Mouse (Mus musculus) limb, embryonic 10.5 days (tissue): ENCODE results near the gene Adss. TPM values are rescaled to one million over a fixed set of nuclear protein-coding genes. Genes with fewer than 3 reads are reported as not detected.
"Not testable (repeated sequence)": the region's sequence is repeated elsewhere in the genome, so short reads cannot be mapped to it uniquely, and the experiment has no call there.

Source experiments
- DNase-seq: peaks from one replicate; pipeline ENCODE4 v3.0.0-alpha.2; 2017; ENCODE audit warnings: low spot score
- H3K27ac ChIP-seq: fragments of 300-500 bp; sonication (generic); 2 replicates; pipeline ENCODE4 v1.5.1; 2016; ENCODE audit warnings: mild to moderate bottlenecking
- H3K27me3 ChIP-seq: fragments of 300-500 bp; sonication (generic); 2 replicates; pipeline ENCODE4 v1.6.1; 2016; ENCODE audit warnings: low read depth, mild to moderate bottlenecking; ENCODE audit not compliant: poor library complexity, severe bottlenecking
- H3K36me3 ChIP-seq: fragments of 300-500 bp; sonication (generic); 2 replicates; pipeline ENCODE4 v1.6.1; 2016; ENCODE audit warnings: mild to moderate bottlenecking, moderate library complexity
- H3K4me1 ChIP-seq: fragments of 300-500 bp; sonication (generic); 2 replicates; pipeline ENCODE4 v1.6.1; 2016
- H3K4me3 ChIP-seq: fragments of 300-500 bp; sonication (generic); 2 replicates; pipeline ENCODE4 v1.5.1; 2016; ENCODE audit warnings: mild to moderate bottlenecking, moderate library complexity
- H3K9me3 ChIP-seq: fragments of 300-500 bp; sonication (generic); replicated peaks from 2 replicates; pipeline ENCODE4 v1.6.1; 2016; ENCODE audit warnings: mild to moderate bottlenecking
- WGBS: fragments of 180-500 bp; shearing (Covaris S2); methylation state at CpG from one replicate; pipeline ENCODE4 v1.1.7; 2016; 5-methylcytosine and 5-hydroxymethylcytosine counted together
- polyA plus RNA-seq: library from polyadenylated mRNA; unstranded; fragments of >200 nt; fragmentation: Nextera tagmentation; extraction: Ambion mirVana; gene quantifications from 2 replicates; pipeline ENCODE4 v1.2.1, GENCODE M21; 2016

Adss gene
- 62.2 and 64.2 TPM in 2 replicates for polyA plus RNA-seq

GRCm38 (mm10) chr1:177796193-177796939 is at the start of gene Adss:
Gene Adss, minus strand, starts transcription at chr1:177796511.
- under 1% methylated on average over 63 of the region's 64 CpGs for whole genome bisulfite sequencing
- peaks cover 15% of the 10 kb centered on the region for H3K4me1 ChIP-seq
- H3K4me3 ChIP-seq: peak within 1 kb of the TSS; percentile 75
- peak within 1 kb of the TSS; percentile 95 for H3K27ac ChIP-seq
- no peaks in the 10 kb centered on the region for H3K9me3 ChIP-seq
- H3K36me3 ChIP-seq: no peaks in the 10 kb centered on the region
- no peaks in the 10 kb centered on the region for H3K27me3 ChIP-seq
- DNase-seq: peak; percentile 97

- DNase-seq, H3K36me3 ChIP-seq, H3K27me3 ChIP-seq, H3K9me3 ChIP-seq, H3K27ac ChIP-seq, H3K4me3 ChIP-seq, H3K4me1 ChIP-seq: not testable (repeated sequence)
- WGBS: 43% methylated on average over 3 of the region's 3 CpGs
These were observed 49.5 kb upstream of the Adss start for GRCm38 (mm10) chr1:177845812-177846211.

- not testable (repeated sequence) for DNase-seq, H3K4me1 ChIP-seq
These were observed 31.5 kb upstream of the Adss start for GRCm38 (mm10) chr1:177827776-177828175.

GRCm38 (mm10) chr1:177806772-177807171 is 10.5 kb upstream of the Adss start:
- not testable (repeated sequence) for H3K4me1 ChIP-seq, H3K4me3 ChIP-seq, H3K9me3 ChIP-seq, H3K36me3 ChIP-seq, H3K27me3 ChIP-seq, H3K27ac ChIP-seq
- 33% methylated on average over 1 of the region's 1 CpGs for WGBS
- DNase-seq: peak; percentile 40

More at GRCm38 (mm10) chr1:177827776-177828175, 31.5 kb upstream of the Adss start:
- not testable (repeated sequence) for H3K36me3 ChIP-seq, H3K27ac ChIP-seq, H3K9me3 ChIP-seq, H3K4me3 ChIP-seq, H3K27me3 ChIP-seq
- 83% methylated on average over 4 of the region's 4 CpGs for WGBS

GRCm38 (mm10) chr1:177803511-177803910 is 7.2 kb upstream of the Adss start:
- Histone ChIP-seq H3K27ac (no peak overlapping the region), H3K27me3 (no peaks in the 10 kb centered on the region), H3K36me3 (no peaks in the 10 kb centered on the region), H3K4me3 (no peak overlapping the region), H3K4me1 (no peaks in the 10 kb centered on the region), H3K9me3 (no peaks in the 10 kb centered on the region)
- DNase-seq: no peak
- WGBS: 91% methylated on average over 2 of the region's 2 CpGs

DNA sequence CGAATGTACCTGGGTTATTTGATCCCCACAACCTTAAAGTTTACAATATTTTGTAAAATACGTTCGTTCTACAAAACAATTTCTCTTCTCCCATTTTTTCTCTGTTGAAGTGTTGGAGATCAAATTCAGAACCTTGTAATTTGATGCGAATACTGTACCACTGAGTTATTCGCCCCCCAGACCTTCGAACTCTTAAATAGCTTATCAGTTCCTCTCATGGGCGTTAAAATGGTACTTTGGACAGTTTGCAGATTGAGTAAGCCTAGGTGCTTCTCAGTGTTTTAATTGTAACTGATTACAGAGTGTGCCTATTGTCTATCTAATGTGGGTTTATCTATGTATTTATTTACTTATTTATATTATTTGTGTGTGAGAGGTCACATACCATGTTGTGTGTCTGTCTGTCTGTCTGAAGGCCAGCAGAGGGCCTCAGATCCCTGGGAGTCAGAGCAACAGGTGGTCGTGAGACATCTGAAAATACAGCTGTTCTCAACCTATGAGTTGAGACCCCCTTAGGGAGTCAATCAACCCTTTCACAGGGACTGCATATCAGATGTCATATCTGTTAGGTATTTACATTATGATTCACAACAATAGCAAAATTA is 942 bp upstream of the Adss start:
- no peaks in the 10 kb centered on the region for H3K9me3 ChIP-seq
- no peaks in the 10 kb centered on the region for H3K36me3 ChIP-seq
- DNase-seq: no peak
- peaks cover 13% of the 10 kb centered on the region for H3K4me1 ChIP-seq
- H3K4me3 ChIP-seq: peak overlapping the region; percentile 75
- 75% methylated on average over 8 of the region's 8 CpGs for WGBS
- no peaks in the 10 kb centered on the region for H3K27me3 ChIP-seq
- H3K27ac ChIP-seq: no peak overlapping the region

DNA sequence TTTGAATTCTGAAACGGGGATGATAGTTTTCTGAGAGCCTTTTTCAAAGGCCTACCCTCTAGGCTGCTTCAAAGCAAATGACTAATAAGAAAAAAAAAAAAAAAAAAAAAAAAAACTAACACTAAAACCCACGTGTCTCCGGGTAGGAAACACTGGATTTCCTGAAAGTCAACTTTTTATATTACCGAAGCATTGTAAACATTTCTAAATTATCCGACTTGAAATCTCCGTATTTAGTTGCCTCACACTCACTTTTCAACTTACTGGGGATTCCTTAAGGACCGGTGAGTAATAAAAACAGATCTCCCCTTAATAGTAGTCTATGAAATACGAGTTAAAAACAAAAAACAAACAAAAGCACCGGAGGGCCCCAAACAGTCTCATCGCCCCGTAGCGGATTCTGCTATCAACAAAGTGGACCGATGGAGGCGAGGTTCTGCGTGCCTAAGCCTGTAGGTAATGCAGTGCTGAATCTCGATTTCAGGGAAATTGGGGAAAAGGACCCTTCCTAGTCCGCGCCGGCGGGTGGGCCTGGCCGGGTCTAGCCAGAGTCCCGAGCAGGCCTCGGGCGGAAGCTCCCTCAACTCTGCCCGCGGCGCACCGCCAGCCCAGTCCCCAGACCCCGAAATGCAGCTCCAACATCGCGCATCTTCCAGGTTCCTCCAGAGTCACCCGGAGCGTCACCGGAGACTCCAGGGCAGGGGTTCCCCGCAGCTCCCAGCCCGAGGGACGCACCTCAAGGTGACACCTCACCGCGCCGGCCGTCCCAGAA is 704 bp downstream of the Adss start:
- Histone ChIP-seq H3K4me3 (peak overlapping the region; percentile 75), H3K4me1 (peaks cover 15% of the 10 kb centered on the region), H3K36me3 (peaks cover 3% of the 10 kb centered on the region; the same call in 1 of the 2 replicates), H3K27ac (peak overlapping the region; percentile 95), H3K27me3 (no peaks in the 10 kb centered on the region), H3K9me3 (no peaks in the 10 kb centered on the region)
- WGBS: under 1% methylated on average over 41 of the region's 41 CpGs
- DNase-seq: no peak

DNA sequence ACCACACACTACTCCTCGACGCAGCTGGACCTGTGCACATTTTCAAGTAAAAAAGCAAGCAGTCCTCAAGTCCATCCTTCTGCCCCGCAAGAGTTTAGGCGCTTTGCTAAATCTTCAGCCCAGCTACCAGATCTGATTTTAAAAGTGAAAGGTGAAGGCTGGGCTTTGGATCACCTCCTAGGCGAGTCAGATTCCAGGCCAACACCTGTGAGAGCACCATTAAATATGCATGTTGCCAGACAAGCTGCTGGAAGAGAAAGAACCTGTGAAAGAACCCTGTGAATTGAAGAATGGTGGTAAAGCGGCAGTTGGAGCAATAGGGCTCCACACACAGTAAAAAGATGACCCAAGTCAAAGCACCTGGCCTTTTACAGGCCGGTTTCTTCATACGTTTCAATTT is 1.4 kb downstream of the Adss start:
- Histone ChIP-seq H3K27ac (peak overlapping the region; percentile 78), H3K27me3 (no peaks in the 10 kb centered on the region), H3K36me3 (peaks cover 11% of the 10 kb centered on the region), H3K9me3 (no peaks in the 10 kb centered on the region), H3K4me3 (peak overlapping the region; percentile 75), H3K4me1 (peaks cover 15% of the 10 kb centered on the region)
- peak; percentile 37 for DNase-seq
- 11% methylated on average over 8 of the region's 8 CpGs for WGBS

DNA sequence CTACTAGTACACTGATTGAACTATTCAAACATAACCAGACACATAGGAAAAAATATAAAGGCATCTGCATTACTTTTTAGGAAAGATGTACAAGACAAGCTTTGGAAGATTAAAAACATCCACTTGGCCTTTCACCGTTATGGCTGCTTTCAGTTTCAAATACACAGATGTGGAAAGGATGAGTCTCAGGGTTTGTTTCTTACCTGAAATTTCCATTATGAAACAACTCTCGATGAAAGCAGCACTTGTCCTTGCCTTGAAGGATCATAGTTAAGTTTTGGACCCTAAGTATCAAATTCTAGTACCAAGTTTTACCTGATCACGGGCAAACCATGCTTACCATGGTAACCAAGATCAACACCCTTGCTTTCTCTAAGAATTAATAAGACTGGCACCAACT is 3.5 kb downstream of the Adss start:
- 94% methylated on average over 3 of the region's 3 CpGs for WGBS

DNA sequence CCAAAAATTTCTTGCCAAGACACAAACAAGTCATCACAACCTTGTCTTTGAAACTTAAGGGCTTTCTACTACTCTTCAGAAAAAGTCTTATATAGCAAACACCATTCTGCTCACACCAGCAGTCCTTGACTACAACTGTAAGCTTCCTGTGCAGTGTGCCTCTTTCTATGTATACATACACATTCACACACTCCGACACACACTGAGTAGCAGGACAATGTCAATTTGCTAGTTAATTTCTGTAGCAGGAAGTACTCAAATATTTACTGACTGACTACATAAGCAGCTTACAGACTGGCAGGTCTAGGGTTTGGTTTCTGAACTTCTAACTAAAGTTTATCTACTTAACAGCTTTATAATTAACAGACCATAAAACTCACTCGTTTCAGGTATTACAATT is 18.9 kb downstream of the Adss start:
- 90% methylated on average over 2 of the region's 2 CpGs for whole genome bisulfite sequencing
- no peak for DNase-seq

More for the DNA sequence above, 3.5 kb downstream of the Adss start:
- H3K27me3 ChIP-seq: no peaks in the 10 kb centered on the region
- H3K4me1 ChIP-seq: peaks cover 15% of the 10 kb centered on the region
- H3K36me3 ChIP-seq: peaks cover 19% of the 10 kb centered on the region
- H3K27ac ChIP-seq: no peak overlapping the region
- H3K9me3 ChIP-seq: no peaks in the 10 kb centered on the region
- no peak overlapping the region for H3K4me3 ChIP-seq
- no peak for DNase-seq

DNA sequence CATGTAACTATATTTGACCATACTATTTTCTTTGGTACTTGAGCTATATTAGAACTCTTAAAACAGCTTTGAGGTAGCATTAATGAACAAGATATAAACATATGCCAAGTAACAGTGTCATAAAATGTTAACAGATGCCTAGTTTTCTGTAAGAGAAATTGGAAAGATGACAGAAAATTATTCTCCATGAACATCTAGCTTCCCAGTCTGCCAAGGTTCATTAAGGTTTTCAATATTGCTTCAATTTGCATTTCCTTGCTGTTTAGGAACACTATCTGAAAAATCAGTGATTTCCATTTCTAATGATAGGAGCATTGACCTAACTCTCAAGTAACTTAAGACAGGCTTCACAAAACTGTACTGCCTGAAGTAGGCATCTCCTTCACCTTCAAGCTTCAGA is 27.4 kb downstream of the Adss start:
- DNase-seq: no peak
- Histone ChIP-seq H3K9me3 (no peaks in the 10 kb centered on the region), H3K27me3 (no peaks in the 10 kb centered on the region), H3K4me3 (no peak overlapping the region), H3K27ac (no peak overlapping the region), H3K36me3 (peaks cover 84% of the 10 kb centered on the region), H3K4me1 (no peaks in the 10 kb centered on the region)

More for the DNA sequence above, 18.9 kb downstream of the Adss start:
- H3K36me3 ChIP-seq: peaks cover 74% of the 10 kb centered on the region
- no peaks in the 10 kb centered on the region for H3K4me1 ChIP-seq
- H3K4me3 ChIP-seq: no peak overlapping the region
- no peaks in the 10 kb centered on the region for H3K9me3 ChIP-seq
- H3K27me3 ChIP-seq: no peaks in the 10 kb centered on the region
- no peak overlapping the region for H3K27ac ChIP-seq

- no peaks in the 10 kb centered on the region for H3K27me3 ChIP-seq
- peaks cover 16% of the 10 kb centered on the region for H3K4me1 ChIP-seq
- no peak overlapping the region for H3K4me3 ChIP-seq
- no peak for DNase-seq
- H3K9me3 ChIP-seq: no peaks in the 10 kb centered on the region
- H3K27ac ChIP-seq: peak overlapping the region; percentile 56; the same call in 1 of the 2 replicates
- peaks cover 13% of the 10 kb centered on the region for H3K36me3 ChIP-seq
- WGBS: 44% methylated on average over 5 of the region's 5 CpGs
These were observed 39.1 kb downstream of the Adss start for GRCm38 (mm10) chr1:177757249-177757648.

DNA sequence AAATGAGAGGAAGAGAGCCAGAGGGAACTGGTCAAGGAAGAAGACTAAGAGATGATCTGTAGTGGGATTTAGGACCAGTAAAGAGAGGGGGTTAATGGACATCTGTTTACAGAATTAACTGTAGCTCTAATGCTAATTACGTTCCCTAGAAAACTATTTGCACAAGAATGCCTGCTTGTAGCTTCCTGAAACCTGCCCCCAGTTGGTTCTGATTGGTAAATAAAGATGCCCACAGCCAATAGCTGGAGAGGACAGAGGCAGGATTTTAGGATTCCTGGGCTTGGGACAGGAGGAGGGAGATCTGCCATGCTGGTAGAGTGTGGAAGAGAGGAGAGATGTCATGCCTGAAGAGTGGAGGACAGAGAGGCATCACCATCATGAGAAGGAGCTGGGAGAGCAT is 42.8 kb downstream of the Adss start:
- DNase-seq: no peak
- Histone ChIP-seq H3K4me3 (no peak overlapping the region), H3K4me1 (peaks cover 16% of the 10 kb centered on the region), H3K36me3 (peaks cover 9% of the 10 kb centered on the region), H3K27me3 (no peaks in the 10 kb centered on the region), H3K9me3 (peaks cover 8% of the 10 kb centered on the region; the same call in 1 of the 2 replicates), H3K27ac (no peak overlapping the region)
- 73% methylated on average over 1 of the region's 1 CpGs for WGBS
